Mouse (Mus musculus) midbrain, embryonic 12.5 days (tissue): ENCODE results near the gene Cdk16. TPM values are rescaled to one million over a fixed set of nuclear protein-coding genes. Genes with fewer than 3 reads are reported as not detected.
"Not testable (repeated sequence)": the region's sequence is repeated elsewhere in the genome, so short reads cannot be mapped to it uniquely, and the experiment has no call there.

ENCODE experiments used
- ATAC-seq: fragments of 200-750 bp; cut with Nextera tagmentation; 2 replicates; pipeline ENCODE4 v1.8.0; 2017; ENCODE audit warnings: low read depth, moderate TSS enrichment, moderate library complexity; ENCODE audit not compliant: low FRiP score
- H3K27ac ChIP-seq: fragments of 300-500 bp; sonication (generic); replicated peaks from 2 replicates; pipeline ENCODE4 v1.5.1; 2016; ENCODE audit warnings: mild to moderate bottlenecking
- H3K27me3 ChIP-seq: fragments of 300-500 bp; sonication (generic); 2 replicates; pipeline ENCODE4 v1.6.1; 2016; ENCODE audit warnings: mild to moderate bottlenecking
- H3K36me3 ChIP-seq: fragments of 300-500 bp; sonication (generic); 2 replicates; pipeline ENCODE4 v1.6.1; 2016
- H3K4me1 ChIP-seq: fragments of 300-500 bp; sonication (generic); 2 replicates; pipeline ENCODE4 v1.6.1; 2016
- H3K4me2 ChIP-seq: fragments of 300-500 bp; sonication (generic); replicated peaks from 2 replicates; pipeline ENCODE4 v1.6.1; 2016; ENCODE audit warnings: mild to moderate bottlenecking, moderate library complexity
- H3K4me3 ChIP-seq: fragments of 300-500 bp; sonication (generic); 2 replicates; pipeline ENCODE4 v1.5.1; 2016; ENCODE audit warnings: mild to moderate bottlenecking
- H3K9ac ChIP-seq: fragments of 300-500 bp; sonication (generic); replicated peaks from 2 replicates; pipeline ENCODE4 v1.6.1; 2016; ENCODE audit warnings: mild to moderate bottlenecking, moderate library complexity
- H3K9me3 ChIP-seq: fragments of 300-500 bp; sonication (generic); 2 replicates; pipeline ENCODE4 v1.6.1; 2016; ENCODE audit warnings: mild to moderate bottlenecking
- WGBS: fragments of 180-500 bp; shearing (Covaris S2); methylation state at CpG from one replicate; pipeline ENCODE4 v1.1.7; 2016; 5-methylcytosine and 5-hydroxymethylcytosine counted together
- polyA plus RNA-seq: library from polyadenylated mRNA; unstranded; fragments of >200 nt; fragmentation: Nextera tagmentation; extraction: Ambion mirVana; gene quantifications from 2 replicates; pipeline ENCODE4 v1.2.1, GENCODE M21; 2016

The Cdk16 gene
- polyA plus RNA-seq, 1 experiment from 2014 or later, result 136 TPM

GRCm38 (mm10) chrX:20691566-20691965 is 3.8 kb downstream of the Cdk16 start:
- Histone ChIP-seq H3K27me3 (no peaks in the 10 kb centered on the region), H3K9ac (no peak overlapping the region), H3K36me3 (peaks cover 38% of the 10 kb centered on the region), H3K4me1 (peaks cover 8% of the 10 kb centered on the region), H3K4me3 (no peak overlapping the region), H3K4me2 (no peak overlapping the region), H3K9me3 (no peaks in the 10 kb centered on the region), H3K27ac (no peak overlapping the region)
- no peak for ATAC-seq
- 88% methylated on average over 3 of the region's 3 CpGs for WGBS

GRCm38 (mm10) chrX:20692616-20693015 is 4.9 kb downstream of the Cdk16 start:
- Histone ChIP-seq H3K9me3 (no peaks in the 10 kb centered on the region), H3K4me3 (no peak overlapping the region), H3K36me3 (peaks cover 42% of the 10 kb centered on the region), H3K27me3 (no peaks in the 10 kb centered on the region), H3K4me1 (peaks cover 8% of the 10 kb centered on the region), H3K27ac (no peak overlapping the region), H3K4me2 (no peak overlapping the region), H3K9ac (no peak overlapping the region)
- WGBS, result 80% methylated on average over 1 of the region's 1 CpGs
- no peak for ATAC-seq

GRCm38 (mm10) chrX:20695842-20696241 is 8.1 kb downstream of the Cdk16 start:
- Histone ChIP-seq H3K9me3 (no peaks in the 10 kb centered on the region), H3K9ac (no peak overlapping the region), H3K4me2 (no peak overlapping the region), H3K27ac (no peak overlapping the region), H3K36me3 (peaks cover 61% of the 10 kb centered on the region), H3K27me3 (no peaks in the 10 kb centered on the region), H3K4me3 (no peak overlapping the region), H3K4me1 (no peaks in the 10 kb centered on the region)
- no peak for ATAC-seq
- WGBS, result 87% methylated on average over 4 of the region's 4 CpGs

GRCm38 (mm10) chrX:20703741-20704290 is 16.1 kb downstream of the Cdk16 start, which contains the start of gene Usp11:
Gene Usp11 (plus strand): TSS chrX:20703906.
- peak; percentile 76 for ATAC-seq
- peaks cover 9% of the 10 kb centered on the region for H3K36me3 ChIP-seq
- peak within 1 kb of the TSS; percentile 47 for H3K4me2 ChIP-seq
- H3K27me3 ChIP-seq, result no peaks in the 10 kb centered on the region
- H3K4me3 ChIP-seq, result peak within 1 kb of the TSS; percentile 60
- 17% methylated on average over 32 of the region's 32 CpGs for WGBS
- peak within 1 kb of the TSS; percentile 65 for H3K9ac ChIP-seq
- H3K4me1 ChIP-seq, result no peaks in the 10 kb centered on the region
- H3K9me3 ChIP-seq, result no peaks in the 10 kb centered on the region
- peak within 1 kb of the TSS; percentile 90 for H3K27ac ChIP-seq

GRCm38 (mm10) chrX:20704295-20705082 is 16.7 kb downstream of the Cdk16 start:
- H3K36me3 ChIP-seq, result 0 out of 2 replicates have a peak, but pooled peaks cover 2% of the 10 kb centered on the region
- peak overlapping the region; percentile 47 for H3K4me2 ChIP-seq
- H3K9ac ChIP-seq, result peak overlapping the region; percentile 65
- no peaks in the 10 kb centered on the region for H3K9me3 ChIP-seq
- peak overlapping the region; percentile 60 for H3K4me3 ChIP-seq
- H3K27me3 ChIP-seq, result no peaks in the 10 kb centered on the region
- H3K27ac ChIP-seq, result peak overlapping the region; percentile 90
- no peaks in the 10 kb centered on the region for H3K4me1 ChIP-seq
- WGBS, result 30% methylated on average over 32 of the region's 32 CpGs
- peak; percentile 96 for ATAC-seq

GRCm38 (mm10) chrX:20705083-20705402 is 17.3 kb downstream of the Cdk16 start:
- Histone ChIP-seq H3K4me1 (no peaks in the 10 kb centered on the region), H3K27me3 (no peaks in the 10 kb centered on the region), H3K4me3 (peak overlapping the region; percentile 60), H3K9me3 (no peaks in the 10 kb centered on the region), H3K36me3 (no peaks in the 10 kb centered on the region), H3K27ac (no peak overlapping the region), H3K4me2 (peak overlapping the region; percentile 47), H3K9ac (no peak overlapping the region; the same call in 1 of the 2 replicates)
- 32% methylated on average over 3 of the region's 3 CpGs for WGBS
- ATAC-seq, result no peak

GRCm38 (mm10) chrX:20728681-20729080 is 40.9 kb downstream of the Cdk16 start:
- Histone ChIP-seq H3K27me3 (no peaks in the 10 kb centered on the region), H3K4me2 (no peak overlapping the region), H3K9ac (no peak overlapping the region), H3K4me3 (no peak overlapping the region), H3K4me1 (no peaks in the 10 kb centered on the region), H3K27ac (no peak overlapping the region), H3K36me3 (no peaks in the 10 kb centered on the region), H3K9me3 (no peaks in the 10 kb centered on the region)
- no peak for ATAC-seq
- 79% methylated on average over 5 of the region's 5 CpGs for WGBS

GRCm38 (mm10) chrX:20730048-20730447 is 42.3 kb downstream of the Cdk16 start:
- H3K4me1 ChIP-seq, H3K36me3 ChIP-seq, H3K9me3 ChIP-seq, H3K4me3 ChIP-seq, H3K9ac ChIP-seq, ATAC-seq, H3K27ac ChIP-seq, H3K27me3 ChIP-seq, H3K4me2 ChIP-seq: not testable (repeated sequence)
- WGBS, result 56% methylated on average over 10 of the region's 10 CpGs

GRCm38 (mm10) chrX:20736479-20736878 is 48.7 kb downstream of the Cdk16 start:
- 92% methylated on average over 4 of the region's 4 CpGs for WGBS

GRCm38 (mm10) chrX:20748829-20749228 is 61.1 kb downstream of the Cdk16 start:
- 94% methylated on average over 2 of the region's 2 CpGs for WGBS
- no peak overlapping the region for H3K27ac ChIP-seq
- H3K27me3 ChIP-seq, result no peaks in the 10 kb centered on the region
- no peak overlapping the region for H3K4me3 ChIP-seq
- H3K9me3 ChIP-seq, result no peaks in the 10 kb centered on the region
- H3K4me1 ChIP-seq, result no peaks in the 10 kb centered on the region
- ATAC-seq, result no peak
- H3K4me2 ChIP-seq, result no peak overlapping the region
- no peaks in the 10 kb centered on the region for H3K36me3 ChIP-seq
- no peak overlapping the region for H3K9ac ChIP-seq

More at GRCm38 (mm10) chrX:20736479-20736878, 48.7 kb downstream of the Cdk16 start:
- Histone ChIP-seq H3K27ac (no peak overlapping the region), H3K27me3 (no peaks in the 10 kb centered on the region), H3K4me2 (no peak overlapping the region), H3K4me1 (no peaks in the 10 kb centered on the region), H3K4me3 (no peak overlapping the region), H3K36me3 (no peaks in the 10 kb centered on the region), H3K9me3 (no peaks in the 10 kb centered on the region), H3K9ac (no peak overlapping the region)
- no peak for ATAC-seq
